Mouse (Mus musculus) olfactory bulb, adult 2 months (tissue): ENCODE data around the gene Hikeshi. TPM values are rescaled to one million over a fixed set of nuclear protein-coding genes. Genes with fewer than 3 reads are reported as not detected.

Experiments used
- H3K27ac ChIP-seq: fragments of 200-500 bp; 2 replicates; pipeline ENCODE4 v1.5.1; 2012; ENCODE audit warnings: low read depth, low read length; ENCODE audit not compliant: insufficient read depth
- H3K4me1 ChIP-seq: fragments of 200-500 bp; 2 replicates; pipeline ENCODE4 v1.6.1; 2012; ENCODE audit warnings: low read length; ENCODE audit not compliant: control insufficient read depth, insufficient read depth
- H3K4me3 ChIP-seq: fragments of 200-500 bp; 2 replicates; pipeline ENCODE4 v1.5.1; 2012; ENCODE audit warnings: mild to moderate bottlenecking, low read depth, low read length, moderate library complexity; ENCODE audit not compliant: insufficient read depth
- CTCF ChIP-seq: fragments of 200-500 bp; IDR thresholded peaks from 2 replicates; pipeline ENCODE4 v1.5.1; 2012; ENCODE audit warnings: low read depth, mild to moderate bottlenecking, low read length, moderate library complexity; ENCODE audit not compliant: insufficient read depth
- POLR2A ChIP-seq: fragments of 200-500 bp; IDR thresholded peaks from 2 replicates; pipeline ENCODE4 v1.6.1; 2012; ENCODE audit warnings: mild to moderate bottlenecking, low read depth, low read length, moderate library complexity; ENCODE audit not compliant: insufficient read depth
- WGBS: fragments of 180-500 bp; shearing (Covaris S2); methylation state at CpG from one replicate; pipeline ENCODE4 v1.1.7; 2018; 5-methylcytosine and 5-hydroxymethylcytosine counted together
- polyA plus RNA-seq: library from polyadenylated mRNA; stranded (reverse); fragments of >200 nt; gene quantifications from 2 replicates; pipeline ENCODE4 v1.2.4, GENCODE M21; 2012; ENCODE audit warnings: low replicate concordance; ENCODE audit not compliant: missing spikeins, insufficient read depth, insufficient read length

Hikeshi gene
- polyA plus RNA-seq, 1 experiment = not detected

DNA sequence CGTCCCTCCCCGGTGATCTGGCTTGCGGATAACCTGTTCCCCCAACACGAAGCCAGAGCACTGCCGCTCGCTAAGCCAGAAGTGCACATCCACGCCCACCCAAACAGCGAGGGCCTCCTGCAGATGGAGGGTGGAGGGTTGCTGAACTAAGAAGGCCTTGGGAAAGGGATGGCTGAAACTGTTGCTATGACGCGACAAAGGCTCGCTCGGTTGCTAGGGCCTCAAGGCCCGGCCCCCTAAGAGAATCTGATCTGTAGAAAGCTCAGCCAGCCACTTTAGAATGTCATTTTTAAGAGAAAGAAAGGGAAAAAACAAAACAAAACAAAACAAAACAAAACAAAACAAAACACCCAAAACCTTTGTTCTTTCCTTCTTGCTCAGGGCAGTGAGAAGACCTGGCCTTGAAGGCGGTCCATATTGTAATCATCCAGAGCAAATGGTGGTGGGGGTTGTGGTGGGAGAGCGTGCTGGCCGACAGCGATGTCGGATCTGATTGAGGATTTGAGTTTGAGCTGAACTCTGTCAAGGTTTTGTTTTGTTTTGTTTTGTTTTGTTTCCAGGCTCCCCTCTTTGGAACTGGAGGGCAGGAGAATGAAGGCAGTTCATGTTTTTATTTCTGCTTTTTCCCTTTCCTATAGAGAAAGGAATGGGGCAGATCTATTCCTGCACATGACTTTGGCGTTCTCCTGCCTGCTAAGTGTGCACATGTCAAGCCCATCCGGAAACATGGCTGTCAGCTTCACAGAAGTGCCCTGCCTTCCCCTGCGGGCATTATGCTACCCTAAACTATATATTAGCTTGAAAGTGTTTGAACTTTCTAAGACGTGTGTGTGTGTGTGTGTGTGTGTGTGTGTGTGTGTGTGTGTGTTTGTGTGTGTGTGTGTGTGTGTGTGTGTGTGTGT is 37.3 kb downstream of the Hikeshi start, which contains the start of gene Ccdc81:
Gene Ccdc81 (minus strand): TSS at position 188 of the 902 bp plus-strand sequence.
- 26% methylated on average over 22 of the region's 22 CpGs for WGBS
- Histone ChIP-seq H3K4me3 (no peak within 1 kb of the TSS), H3K4me1 (peaks cover 9% of the 10 kb centered on the region), H3K27ac (no peak within 1 kb of the TSS)
- TF ChIP-seq CTCF (no peak), POLR2A (no peak)

DNA sequence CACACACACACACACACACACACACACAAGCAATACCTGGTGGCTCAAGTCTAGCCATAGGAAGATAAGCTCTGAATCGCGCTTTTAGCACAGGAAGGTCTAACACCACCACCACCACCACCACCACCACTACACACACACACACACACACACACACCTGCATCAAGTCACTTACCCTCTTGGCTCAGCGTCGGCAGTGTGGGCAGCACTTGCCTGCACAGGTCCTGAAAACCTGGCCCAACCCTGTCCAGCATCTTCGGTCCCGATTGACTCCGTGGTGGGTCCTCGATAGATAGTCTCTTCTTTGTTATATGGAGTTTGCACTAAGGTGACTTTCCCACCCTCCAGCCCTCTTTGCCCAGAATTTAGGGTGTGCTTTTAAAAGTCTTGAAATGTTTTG is 38.0 kb downstream of the Hikeshi start:
- TF ChIP-seq CTCF (no peak), POLR2A (no peak)
- H3K4me1 ChIP-seq = peaks cover 9% of the 10 kb centered on the region
- H3K27ac ChIP-seq = no peak overlapping the region
- WGBS = 82% methylated on average over 8 of the region's 8 CpGs
- H3K4me3 ChIP-seq = no peak overlapping the region

DNA sequence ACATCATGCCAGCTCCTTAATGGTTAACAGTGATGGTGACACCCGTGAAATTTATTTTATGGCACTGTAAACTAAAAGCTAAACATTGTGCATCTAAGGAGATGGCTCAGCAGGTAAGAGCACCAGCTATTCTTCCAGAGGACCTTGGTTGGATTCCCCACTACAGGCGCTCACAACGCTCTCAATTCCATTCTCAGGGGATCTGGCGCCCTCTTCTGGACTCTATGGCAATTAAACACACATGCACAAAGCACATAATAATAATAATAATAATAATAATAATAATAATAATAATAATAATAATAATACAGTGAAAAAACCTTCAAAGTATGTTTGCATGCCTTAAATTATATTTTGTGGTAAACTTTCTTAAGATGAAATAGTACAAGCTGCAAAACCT is 49.1 kb downstream of the Hikeshi start:
- 45% methylated on average over 4 of the region's 4 CpGs for WGBS
- TF ChIP-seq CTCF (no peak), POLR2A (no peak)
- H3K27ac ChIP-seq = no peak overlapping the region
- H3K4me3 ChIP-seq = no peak overlapping the region
- no peaks in the 10 kb centered on the region; the same call in 1 of the 2 replicates for H3K4me1 ChIP-seq

GRCm38 (mm10) chr7:89891412-89891811 is 49.6 kb downstream of the Hikeshi start:
- WGBS = 86% methylated on average over 5 of the region's 5 CpGs

GRCm38 (mm10) chr7:89884551-89884950 is 56.5 kb downstream of the Hikeshi start:
- Histone ChIP-seq H3K4me1 (no peaks in the 10 kb centered on the region; the same call in 1 of the 2 replicates), H3K27ac (no peak overlapping the region), H3K4me3 (no peak overlapping the region)
- WGBS = 38% methylated on average over 3 of the region's 3 CpGs
- TF ChIP-seq CTCF (no peak), POLR2A (no peak)

More at GRCm38 (mm10) chr7:89891412-89891811, 49.6 kb downstream of the Hikeshi start:
- Histone ChIP-seq H3K4me1 (no peaks in the 10 kb centered on the region; the same call in 1 of the 2 replicates), H3K27ac (no peak overlapping the region), H3K4me3 (no peak overlapping the region)
- no peak for TF ChIP-seq POLR2A
- no peak for TF ChIP-seq CTCF

GRCm38 (mm10) chr7:89879686-89880085 is 61.3 kb downstream of the Hikeshi start:
- H3K27ac ChIP-seq = no peak overlapping the region
- no peak overlapping the region for H3K4me3 ChIP-seq
- no peaks in the 10 kb centered on the region for H3K4me1 ChIP-seq
- WGBS = 62% methylated on average over 1 of the region's 1 CpGs
- no peak for TF ChIP-seq CTCF
- TF ChIP-seq POLR2A = no peak

Other genes with a start within 250 kb of the Hikeshi start
- not detected in 2 replicates for gene Ccdc81, start 37.6 kb downstream of the Hikeshi start, polyA plus RNA-seq
- gene Eed, start 39.8 kb upstream of the Hikeshi start, polyA plus RNA-seq = not detected in 2 replicates
- 64.3 TPM in 1 of 2 replicates, not detected in the other for gene Picalm, start 189.0 kb upstream of the Hikeshi start, polyA plus RNA-seq